Mouse (Mus musculus) neural tube, embryonic 12.5 days (tissue): ENCODE data around the gene Gucy2f. TPM values are rescaled to one million over a fixed set of nuclear protein-coding genes. Genes with fewer than 3 reads are reported as not detected.
A peak's percentile ranks its signal among the peaks of the same experiment; 100 is the strongest.
"Not testable (repeated sequence)": the region's sequence is repeated elsewhere in the genome, so short reads cannot be mapped to it uniquely, and the experiment has no call there.

Source experiments
- ATAC-seq: fragments of 200-750 bp; cut with Nextera tagmentation; 2 replicates; pipeline ENCODE4 v1.8.0; 2017; ENCODE audit warnings: low read depth, mild to moderate bottlenecking, moderate TSS enrichment, moderate library complexity; ENCODE audit not compliant: low FRiP score
- H3K27ac ChIP-seq: fragments of 300-500 bp; sonication (generic); 2 replicates; pipeline ENCODE4 v1.5.1; 2016
- H3K27me3 ChIP-seq: fragments of 300-500 bp; sonication (generic); replicated peaks from 2 replicates; pipeline ENCODE4 v1.6.1; 2016; ENCODE audit warnings: mild to moderate bottlenecking
- H3K36me3 ChIP-seq: fragments of 300-500 bp; sonication (generic); 2 replicates; pipeline ENCODE4 v1.6.1; 2016; ENCODE audit warnings: mild to moderate bottlenecking
- H3K4me1 ChIP-seq: fragments of 300-500 bp; sonication (generic); 2 replicates; pipeline ENCODE4 v1.6.1; 2016
- H3K4me2 ChIP-seq: fragments of 300-500 bp; sonication (generic); replicated peaks from 2 replicates; pipeline ENCODE4 v1.6.1; 2016; ENCODE audit warnings: mild to moderate bottlenecking
- H3K4me3 ChIP-seq: fragments of 300-500 bp; sonication (generic); 2 replicates; pipeline ENCODE4 v1.5.1; 2016
- H3K9ac ChIP-seq: fragments of 300-500 bp; sonication (generic); 2 replicates; pipeline ENCODE4 v1.6.1; 2016; ENCODE audit warnings: mild to moderate bottlenecking
- H3K9me3 ChIP-seq: fragments of 300-500 bp; sonication (generic); 2 replicates; pipeline ENCODE4 v1.6.1; 2016; ENCODE audit warnings: mild to moderate bottlenecking
- WGBS: fragments of 180-500 bp; shearing (Covaris S2); methylation state at CpG from one replicate; pipeline ENCODE4 v1.1.7; 2016; 5-methylcytosine and 5-hydroxymethylcytosine counted together
- polyA plus RNA-seq: library from polyadenylated mRNA; unstranded; fragments of >200 nt; fragmentation: Nextera tagmentation; extraction: Ambion mirVana; gene quantifications from 2 replicates; pipeline ENCODE4 v1.2.1, GENCODE M21; 2016

Gucy2f gene
- polyA plus RNA-seq = 0.05 TPM in 1 of 2 replicates, not detected in the other

DNA sequence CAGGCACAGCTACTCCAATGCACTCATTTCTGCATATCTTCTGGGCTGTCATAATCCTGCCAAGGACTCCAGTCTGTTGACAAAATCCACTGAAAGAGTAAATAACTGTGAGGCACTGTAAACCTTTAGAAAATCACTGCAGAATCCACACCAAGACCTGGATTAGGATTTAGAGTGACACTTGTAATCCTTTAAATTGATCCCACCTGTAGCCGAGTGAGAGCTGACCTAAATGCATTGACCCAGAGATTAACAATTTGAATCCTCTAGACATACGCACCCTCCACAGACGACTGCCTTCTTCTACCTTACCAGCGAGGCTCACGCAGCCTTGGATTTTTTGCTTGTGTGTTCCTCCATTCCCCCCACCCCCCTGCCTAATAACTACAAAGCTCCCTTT is at the start of gene Gucy2f:
TSS of gene Gucy2f (minus strand) at position 101 of the 400 bp plus-strand sequence.
- H3K4me1 ChIP-seq = no peaks in the 10 kb centered on the region
- no peaks in the 10 kb centered on the region for H3K36me3 ChIP-seq
- H3K4me2 ChIP-seq = no peak within 1 kb of the TSS
- no peaks in the 10 kb centered on the region for H3K9me3 ChIP-seq
- 73% methylated on average over 5 of the region's 5 CpGs for WGBS
- ATAC-seq = no peak
- no peak within 1 kb of the TSS for H3K4me3 ChIP-seq
- H3K27ac ChIP-seq = no peak within 1 kb of the TSS
- H3K9ac ChIP-seq = no peak within 1 kb of the TSS
- no peaks in the 10 kb centered on the region for H3K27me3 ChIP-seq

DNA sequence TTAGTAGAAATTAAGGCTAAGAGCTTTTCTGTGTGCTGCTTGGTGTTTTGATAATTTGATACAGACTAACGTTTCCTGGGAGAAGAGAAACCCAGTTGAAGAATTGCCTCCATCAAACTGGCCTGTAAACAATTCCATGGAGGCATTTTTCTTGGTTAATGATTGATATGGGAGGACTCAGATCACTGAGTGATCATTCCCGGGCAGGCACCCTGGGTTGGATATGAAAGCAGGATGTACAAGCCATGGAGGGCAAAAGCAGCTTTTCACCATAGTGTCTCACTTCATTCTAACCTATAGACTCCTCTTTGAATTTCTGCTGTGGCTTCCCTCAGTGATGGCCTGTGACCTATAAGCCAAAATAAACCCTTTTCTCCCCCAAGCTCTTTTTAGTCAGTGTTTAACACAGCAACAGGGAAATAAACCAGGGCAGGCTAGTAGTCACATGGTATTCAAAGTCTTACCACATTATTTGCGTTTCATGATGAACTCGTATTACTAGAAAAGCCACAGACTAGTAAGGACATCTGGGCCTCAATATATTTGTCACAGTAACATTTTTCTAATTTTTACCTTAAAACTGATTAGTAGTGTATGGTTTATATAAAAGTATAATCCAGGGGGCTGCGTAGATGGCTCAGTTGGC is 49.1 kb upstream of the Gucy2f start:
- H3K4me1 ChIP-seq = no peaks in the 10 kb centered on the region
- no peak for ATAC-seq
- no peaks in the 10 kb centered on the region for H3K9me3 ChIP-seq
- no peak overlapping the region for H3K27ac ChIP-seq
- no peak overlapping the region for H3K9ac ChIP-seq
- no peak overlapping the region for H3K4me2 ChIP-seq
- H3K4me3 ChIP-seq = no peak overlapping the region
- H3K36me3 ChIP-seq = no peaks in the 10 kb centered on the region
- H3K27me3 ChIP-seq = no peaks in the 10 kb centered on the region
- 74% methylated on average over 5 of the region's 5 CpGs for WGBS

DNA sequence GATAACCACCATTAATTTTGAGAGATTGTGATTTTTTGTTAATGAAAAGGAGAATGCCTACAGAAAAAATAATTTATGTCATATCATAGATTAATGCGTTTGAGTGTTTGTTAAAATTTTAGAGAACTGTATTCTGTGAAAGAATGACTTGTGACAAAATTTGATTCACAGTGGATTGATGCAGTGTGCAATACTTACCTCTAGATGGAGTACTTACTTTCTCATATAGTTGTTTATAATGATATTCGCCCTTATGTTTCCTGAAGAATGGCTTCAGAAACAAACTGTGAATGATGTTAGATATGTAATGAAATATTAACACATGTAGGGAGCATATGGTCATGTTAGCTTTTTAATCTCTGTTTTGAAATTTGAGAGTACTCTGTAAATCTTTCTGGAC is 40.4 kb upstream of the Gucy2f start:
- 58% methylated on average over 2 of the region's 2 CpGs for WGBS
- no peaks in the 10 kb centered on the region for H3K9me3 ChIP-seq

DNA sequence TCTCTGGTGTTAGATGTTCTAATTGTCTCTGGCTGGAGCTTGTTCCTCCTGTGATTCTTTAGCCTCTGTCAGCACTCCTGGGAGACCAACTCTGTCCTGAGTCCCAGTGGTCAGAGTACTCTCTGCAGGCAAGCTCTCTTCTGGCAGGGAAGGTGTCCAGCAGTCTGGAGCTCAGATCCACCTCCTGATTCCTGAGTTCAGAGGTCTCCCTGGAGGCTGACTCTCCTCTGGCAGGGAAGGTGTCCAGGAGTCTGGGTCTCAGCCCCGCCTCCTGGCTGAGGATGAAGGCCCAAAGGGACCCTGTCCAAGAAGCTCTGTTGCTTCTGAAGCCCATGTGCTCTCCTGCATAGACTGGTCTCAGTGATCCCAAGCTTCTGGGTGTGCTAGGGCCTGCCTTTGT is 39.4 kb upstream of the Gucy2f start:
- not testable (repeated sequence) for H3K4me2 ChIP-seq, H3K9ac ChIP-seq, H3K9me3 ChIP-seq, H3K4me1 ChIP-seq, H3K27ac ChIP-seq, H3K36me3 ChIP-seq, H3K4me3 ChIP-seq, H3K27me3 ChIP-seq, ATAC-seq
- 88% methylated on average over 1 of the region's 1 CpGs for WGBS

More for the DNA sequence above, 40.4 kb upstream of the Gucy2f start:
- no peak overlapping the region for H3K4me3 ChIP-seq
- no peaks in the 10 kb centered on the region for H3K36me3 ChIP-seq
- H3K4me2 ChIP-seq = no peak overlapping the region
- ATAC-seq = no peak
- no peak overlapping the region for H3K9ac ChIP-seq
- H3K4me1 ChIP-seq = no peaks in the 10 kb centered on the region
- no peaks in the 10 kb centered on the region for H3K27me3 ChIP-seq
- no peak overlapping the region for H3K27ac ChIP-seq

DNA sequence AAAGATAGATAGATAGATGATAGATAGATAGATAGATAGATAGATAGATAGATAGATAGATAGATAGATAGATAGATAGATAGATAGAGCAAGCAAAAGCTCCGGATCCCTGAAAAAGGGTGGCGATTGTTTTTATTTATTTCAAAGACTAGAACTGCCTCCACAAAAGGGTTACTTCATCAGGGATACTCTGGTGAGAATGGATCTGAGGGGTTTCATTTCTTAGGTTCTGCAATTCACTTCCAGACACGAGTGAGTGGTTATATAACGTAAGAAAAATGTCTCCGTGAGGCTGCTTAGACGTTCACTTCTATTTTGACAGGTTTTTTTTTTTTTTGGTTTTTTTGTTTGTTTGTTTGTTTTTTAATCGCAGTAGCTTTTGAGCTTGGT is 32.0 kb upstream of the Gucy2f start:
- Histone ChIP-seq H3K9ac (no peak overlapping the region), H3K4me2 (peak overlapping the region; percentile 50), H3K9me3 (no peaks in the 10 kb centered on the region), H3K27ac (no peak overlapping the region), H3K4me3 (peak overlapping the region; percentile 46), H3K27me3 (no peaks in the 10 kb centered on the region), H3K36me3 (no peaks in the 10 kb centered on the region), H3K4me1 (no peaks in the 10 kb centered on the region)
- 0 out of 2 replicates have a peak, but pooled peaks have one; percentile 27 for ATAC-seq
- WGBS = 43% methylated on average over 7 of the region's 7 CpGs

DNA sequence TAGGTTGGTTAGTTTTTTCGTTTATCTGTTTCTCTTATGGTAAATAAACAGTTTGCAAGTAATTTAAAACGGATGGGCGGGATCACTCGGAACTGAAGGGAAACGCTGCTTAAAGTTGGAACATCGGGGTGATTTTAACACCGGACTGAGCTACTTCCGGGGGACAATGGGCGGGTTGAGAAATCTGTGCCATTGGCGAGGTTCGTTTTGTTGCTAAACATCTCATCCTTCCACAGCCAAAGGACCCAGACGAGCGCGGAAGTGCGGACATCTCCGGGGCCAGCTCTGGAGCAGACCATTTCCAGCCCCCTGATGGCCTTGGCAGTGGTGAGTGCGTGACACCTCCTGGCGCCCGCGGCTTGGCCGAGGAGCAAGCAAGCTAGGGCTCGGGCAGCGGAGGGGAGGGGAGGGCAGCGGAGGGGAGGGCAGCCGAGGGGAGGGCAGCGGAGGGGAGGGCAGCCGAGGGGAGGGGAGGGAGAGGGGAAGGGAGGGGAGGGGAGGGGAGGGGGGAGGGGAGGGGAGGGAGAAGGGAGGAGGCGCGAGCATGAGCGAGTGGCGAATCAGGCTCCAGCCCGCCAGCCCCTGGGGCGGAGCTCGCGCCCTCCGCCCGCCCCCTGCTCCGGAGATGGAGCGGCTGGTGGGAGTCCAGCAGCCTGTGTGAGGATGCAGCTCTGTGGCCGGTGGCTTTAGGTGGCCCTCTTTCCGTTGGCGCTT is 31.5 kb upstream of the Gucy2f start:
- Histone ChIP-seq H3K4me2 (peak overlapping the region; percentile 50), H3K27ac (no peak overlapping the region; the same call in 1 of the 2 replicates), H3K9me3 (no peaks in the 10 kb centered on the region), H3K4me1 (no peaks in the 10 kb centered on the region), H3K36me3 (no peaks in the 10 kb centered on the region), H3K9ac (peak overlapping the region; percentile 47; the same call in 1 of the 2 replicates), H3K4me3 (peak overlapping the region; percentile 46), H3K27me3 (no peaks in the 10 kb centered on the region)
- WGBS = 19% methylated on average over 38 of the region's 42 CpGs
- peak; percentile 99 for ATAC-seq

DNA sequence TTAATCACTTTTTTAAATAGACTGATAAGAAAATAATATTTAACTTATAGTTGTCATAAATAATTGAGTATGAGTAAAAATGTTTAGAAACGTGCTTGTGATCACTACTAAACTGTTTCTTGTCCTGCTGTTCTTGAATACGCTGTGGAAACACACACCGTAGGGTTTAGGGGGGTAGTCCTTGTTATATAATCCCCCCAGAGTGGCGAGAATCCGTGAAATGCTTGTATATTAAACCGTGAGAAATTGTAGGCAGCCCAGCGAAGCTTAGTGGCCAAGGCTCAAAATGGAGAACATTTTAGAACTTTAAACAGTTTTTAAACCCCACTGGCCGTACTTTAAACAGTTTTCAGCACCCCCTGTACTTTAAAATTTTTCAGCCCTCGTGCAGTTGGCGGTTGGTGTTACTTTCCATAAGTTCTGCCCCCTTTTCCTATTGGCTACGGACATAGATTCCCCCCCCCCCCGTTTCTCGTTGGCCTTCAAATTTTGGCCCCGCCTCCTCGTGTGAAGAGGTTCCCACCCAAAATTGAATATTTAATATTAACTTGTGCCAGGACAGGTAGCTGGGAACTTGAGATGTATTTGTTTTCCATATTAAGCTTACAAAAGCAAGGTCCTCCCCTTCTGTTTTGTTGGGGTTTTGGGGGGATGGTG is 30.8 kb upstream of the Gucy2f start:
- no peak overlapping the region for H3K27ac ChIP-seq
- 0 out of 2 replicates have a peak overlapping the region, but pooled peaks have one; percentile 47 for H3K9ac ChIP-seq
- WGBS = 22% methylated on average over 15 of the region's 15 CpGs

DNA sequence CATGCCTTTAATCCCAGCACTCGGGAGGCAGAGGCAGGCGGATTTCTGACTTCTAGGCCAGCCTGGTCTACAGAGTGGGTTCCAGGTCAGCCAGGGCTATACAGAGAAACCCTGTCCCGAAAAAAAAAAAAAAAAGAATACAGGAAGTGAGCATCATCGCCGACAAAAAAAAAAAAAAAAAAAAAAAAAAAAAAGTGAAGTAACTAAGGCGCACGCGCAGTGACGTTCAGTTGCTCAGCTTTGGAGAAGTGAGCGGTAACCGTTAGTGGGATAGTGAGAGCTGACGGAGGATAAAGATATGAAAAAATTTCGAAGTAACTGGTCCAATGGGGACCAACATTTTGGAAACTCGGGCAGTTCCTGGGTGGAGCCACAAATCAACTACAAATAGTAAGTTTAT is 29.8 kb upstream of the Gucy2f start, which contains the start of gene Nxt2:
TSS of gene Nxt2 (plus strand) at position 229 of the 400 bp plus-strand sequence.
- Histone ChIP-seq H3K27me3 (no peaks in the 10 kb centered on the region), H3K36me3 (no peaks in the 10 kb centered on the region), H3K9ac (no peak within 1 kb of the TSS), H3K4me2 (peak within 1 kb of the TSS; percentile 50), H3K4me3 (peak within 1 kb of the TSS; percentile 46), H3K4me1 (no peaks in the 10 kb centered on the region), H3K9me3 (no peaks in the 10 kb centered on the region), H3K27ac (no peak within 1 kb of the TSS)
- WGBS = 90% methylated on average over 14 of the region's 14 CpGs
- no peak for ATAC-seq

More for the DNA sequence above, 30.8 kb upstream of the Gucy2f start:
- Histone ChIP-seq H3K36me3 (no peaks in the 10 kb centered on the region), H3K4me2 (peak overlapping the region; percentile 50), H3K9me3 (no peaks in the 10 kb centered on the region), H3K4me1 (no peaks in the 10 kb centered on the region), H3K27me3 (no peaks in the 10 kb centered on the region), H3K4me3 (peak overlapping the region; percentile 46)
- peak; percentile 59 for ATAC-seq

DNA sequence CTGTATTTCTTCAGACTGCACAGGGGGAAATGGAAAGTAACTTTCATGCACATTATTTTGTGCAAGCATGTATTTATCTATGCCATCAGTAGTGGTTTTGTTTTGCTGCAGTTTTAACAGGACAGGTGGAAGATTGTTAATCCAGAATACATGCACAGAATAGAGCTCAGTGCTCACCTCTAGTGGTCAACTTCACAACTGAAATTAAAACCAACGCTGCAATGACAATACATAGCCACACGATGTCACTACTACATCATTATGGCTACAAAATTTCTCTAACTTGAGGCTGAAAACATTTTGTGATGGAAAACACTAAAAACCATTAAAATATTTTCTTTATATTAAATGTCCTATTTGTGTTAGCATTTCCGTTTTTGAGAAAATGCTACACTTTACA is 3.6 kb upstream of the Gucy2f start:
- Histone ChIP-seq H3K4me3 (no peak overlapping the region), H3K27ac (no peak overlapping the region), H3K4me2 (no peak overlapping the region), H3K9me3 (no peaks in the 10 kb centered on the region), H3K9ac (no peak overlapping the region), H3K4me1 (no peaks in the 10 kb centered on the region), H3K27me3 (no peaks in the 10 kb centered on the region), H3K36me3 (no peaks in the 10 kb centered on the region)
- 15% methylated on average over 3 of the region's 3 CpGs for WGBS
- no peak for ATAC-seq

DNA sequence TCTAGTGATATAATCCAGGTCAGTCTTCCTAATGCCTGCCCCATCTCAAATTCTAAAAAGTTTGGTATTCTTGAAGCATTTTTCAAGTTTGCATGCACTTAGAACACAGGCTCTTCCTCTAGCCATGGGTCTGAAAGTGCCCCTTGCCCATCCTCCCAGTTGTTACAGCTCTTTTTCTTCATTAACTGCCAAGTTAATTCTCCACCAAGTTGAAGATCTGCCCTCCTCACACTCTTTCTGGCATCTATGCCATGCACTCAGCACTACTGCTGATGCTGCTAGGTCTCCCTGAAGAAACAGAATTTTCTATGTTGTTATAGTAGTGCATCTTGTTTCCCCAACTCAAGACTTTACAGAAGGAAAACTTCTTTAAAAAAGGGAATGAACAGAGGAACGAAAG is 1.2 kb downstream of the Gucy2f start:
- Histone ChIP-seq H3K27me3 (no peaks in the 10 kb centered on the region), H3K9ac (no peak overlapping the region), H3K4me3 (no peak overlapping the region), H3K36me3 (no peaks in the 10 kb centered on the region), H3K4me1 (no peaks in the 10 kb centered on the region), H3K4me2 (no peak overlapping the region), H3K27ac (no peak overlapping the region), H3K9me3 (no peaks in the 10 kb centered on the region)
- no peak for ATAC-seq
- 75% methylated on average over 1 of the region's 1 CpGs for WGBS

DNA sequence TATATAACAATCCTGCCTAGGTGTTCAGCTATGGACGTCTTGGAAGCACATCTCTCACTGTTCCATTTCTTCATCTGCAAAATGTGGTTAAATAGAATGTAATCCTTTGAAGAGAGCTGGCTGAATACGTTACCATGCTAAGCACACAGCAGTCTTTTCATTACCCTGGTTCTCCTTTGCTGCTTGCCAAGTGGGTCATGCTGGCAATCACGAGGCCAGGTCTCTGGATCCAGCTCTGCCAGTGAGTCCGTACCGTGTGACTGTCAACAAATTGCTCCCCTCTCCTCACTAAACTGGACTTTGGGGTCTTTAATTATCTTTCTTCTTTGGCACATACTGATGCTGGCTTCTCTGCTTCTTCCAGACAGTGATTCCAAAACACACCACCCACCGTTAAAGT is 2.3 kb downstream of the Gucy2f start:
- WGBS = 73% methylated on average over 6 of the region's 6 CpGs
- Histone ChIP-seq H3K27ac (no peak overlapping the region), H3K36me3 (no peaks in the 10 kb centered on the region), H3K27me3 (no peaks in the 10 kb centered on the region), H3K4me3 (no peak overlapping the region), H3K9me3 (no peaks in the 10 kb centered on the region), H3K9ac (no peak overlapping the region), H3K4me1 (no peaks in the 10 kb centered on the region), H3K4me2 (no peak overlapping the region)
- no peak for ATAC-seq

DNA sequence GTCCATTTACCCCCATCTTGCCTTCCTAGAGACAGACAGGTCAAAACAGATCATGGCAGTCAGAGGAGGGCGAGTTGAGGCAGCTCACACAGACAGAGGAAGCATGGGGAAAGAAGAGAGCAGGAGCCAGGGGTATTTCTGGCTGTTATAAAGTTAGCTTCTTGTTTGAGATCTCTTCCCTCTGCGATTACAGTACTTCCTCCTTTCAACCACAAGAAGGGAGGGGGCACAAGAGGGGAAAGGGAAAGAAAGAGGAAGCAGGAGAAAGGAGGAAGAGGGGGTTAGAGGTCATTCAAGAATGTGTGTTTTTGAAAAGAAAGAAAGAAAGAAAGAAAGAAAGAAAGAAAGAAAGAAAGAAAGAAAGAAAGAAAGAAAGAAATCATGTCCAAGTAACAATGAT is 6.4 kb downstream of the Gucy2f start:
- H3K9me3 ChIP-seq = no peaks in the 10 kb centered on the region
- ATAC-seq = no peak
- H3K27ac ChIP-seq = no peak overlapping the region
- WGBS = 76% methylated on average over 2 of the region's 2 CpGs
- no peaks in the 10 kb centered on the region for H3K27me3 ChIP-seq
- H3K4me2 ChIP-seq = no peak overlapping the region
- H3K4me1 ChIP-seq = no peaks in the 10 kb centered on the region
- no peak overlapping the region for H3K4me3 ChIP-seq
- H3K9ac ChIP-seq = no peak overlapping the region
- H3K36me3 ChIP-seq = no peaks in the 10 kb centered on the region
